14 mouse cellular contexts compared by ENCODE assay signal in genomic region chr3:21808539-21808938, GRCm38 (mm10).
"Had no signal": no experiment of that assay in that cellular context is flagged by ENCODE, and none has a peak within 500 bp of the region (broad histone marks: within the 10 kb centered on the region; RNA-seq: fewer than 3 reads in every experiment).

No protein-coding gene starts in this region.

- DNase-seq: kidney, adult 18-20 months; kidney, postnatal 10 days; kidney, postnatal 4 days; left cerebral cortex, postnatal 4 days; lung, embryonic 14.5 days; lung, postnatal 10 days; midbrain, embryonic 14.5 days; retina, postnatal 1 day; right cerebral cortex, postnatal 4 days had no signal

- H3K9ac ChIP-seq: limb, embryonic 13.5 days; liver, embryonic 15.5 days; lung, embryonic 14.5 days; neural tube, embryonic 12.5 days had no signal

- H3K9me3 ChIP-seq: limb, embryonic 13.5 days; liver, embryonic 15.5 days; midbrain, embryonic 10.5 days; neural tube, embryonic 12.5 days had no signal

- H3K4me3 ChIP-seq: layer of hippocampus, adult 2 months; limb, embryonic 13.5 days; liver, embryonic 15.5 days; midbrain, embryonic 10.5 days; neural tube, embryonic 12.5 days had no signal

- H3K27ac ChIP-seq: layer of hippocampus, adult 2 months; liver, embryonic 15.5 days; midbrain, embryonic 10.5 days; neural tube, embryonic 12.5 days had no signal

- H3K4me1 ChIP-seq: liver, embryonic 15.5 days had no signal

- H3K36me3 ChIP-seq: limb, embryonic 13.5 days; liver, embryonic 15.5 days; midbrain, embryonic 10.5 days; neural tube, embryonic 12.5 days had no signal

- H3K4me2 ChIP-seq: limb, embryonic 13.5 days; liver, embryonic 15.5 days; lung, embryonic 14.5 days; neural tube, embryonic 12.5 days had no signal

- H3K27me3 ChIP-seq: limb, embryonic 13.5 days; liver, embryonic 15.5 days; neural tube, embryonic 12.5 days had no signal
